Mouse (Mus musculus) brain, embryonic 14.5 days (tissue): Measurements from ENCODE around the gene Tmem101. TPM values are rescaled to one million over a fixed set of nuclear protein-coding genes. Genes with fewer than 3 reads are reported as not detected.

Source experiments
- DNase-seq: peaks from one replicate; pipeline ENCODE4 v3.0.0-alpha.2; 2011; ENCODE audit warnings: low read depth
- CTCF ChIP-seq: fragments of 200-500 bp; IDR thresholded peaks from 2 replicates; pipeline ENCODE4 v1.5.1; 2012; ENCODE audit warnings: inconsistent platforms, mild to moderate bottlenecking, moderate library complexity, borderline replicate concordance; ENCODE audit not compliant: insufficient read depth, insufficient read length; ENCODE audit errors: extremely low read depth
- POLR2A ChIP-seq: fragments of 200-500 bp; IDR thresholded peaks from 2 replicates; pipeline ENCODE4 v1.6.1; 2012; ENCODE audit warnings: mild to moderate bottlenecking, inconsistent platforms, borderline replicate concordance; ENCODE audit not compliant: poor library complexity, insufficient read depth, insufficient read length, severe bottlenecking; ENCODE audit errors: extremely low read depth
- polyA plus RNA-seq: library from polyadenylated mRNA; depleted of rRNA; stranded (reverse); fragments of >200 nt; gene quantifications from 2 replicates; pipeline ENCODE4 v1.2.3, GENCODE M21; 2012; rRNA removed

Gene Tmem101
- polyA plus RNA-seq, 1 experiment = 38.6 TPM

DNA sequence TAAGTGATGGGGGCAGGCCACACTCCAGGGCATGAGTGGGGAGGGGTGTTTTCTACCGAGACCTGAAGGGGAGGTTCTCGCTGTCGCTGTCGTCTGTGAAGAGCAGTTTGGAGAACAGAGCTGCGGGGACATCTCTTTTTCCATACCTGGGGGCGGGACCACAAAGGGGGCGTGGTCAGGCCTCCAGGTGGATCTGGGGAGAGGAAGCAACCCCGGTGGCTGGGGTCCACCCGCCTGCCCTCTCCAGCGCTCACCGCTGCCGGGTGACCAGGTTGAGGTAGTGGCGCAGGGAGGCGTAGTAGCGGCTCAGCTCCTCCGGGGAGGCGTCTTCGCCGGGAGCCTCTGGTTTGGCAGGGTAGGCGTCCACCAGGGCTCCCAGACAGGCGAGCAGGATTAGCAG, 49.3 kb downstream of the Tmem101 start:
- DNase-seq = no peak
- no peak for TF ChIP-seq CTCF
- no peak for TF ChIP-seq POLR2A

Other genes with a start within 250 kb of the Tmem101 start
- gene Sost, start 189.4 kb downstream of the Tmem101 start, polyA plus RNA-seq = 0.22 and 0.23 TPM in 2 replicates
- gene Cfap97d1, start 172.1 kb downstream of the Tmem101 start, polyA plus RNA-seq = not detected in 2 replicates
- 9.7 and 15.4 TPM in 2 replicates for gene Dusp3, start 169.4 kb downstream of the Tmem101 start, polyA plus RNA-seq
- gene Mpp3, start 127.9 kb downstream of the Tmem101 start, polyA plus RNA-seq = 50.9 and 55.3 TPM in 2 replicates
- gene Cd300lg, start 114.9 kb downstream of the Tmem101 start, polyA plus RNA-seq = 0.11 and 0.15 TPM in 2 replicates
- 49.9 and 51.5 TPM in 2 replicates for gene Mpp2, start 67.9 kb downstream of the Tmem101 start, polyA plus RNA-seq
- gene Ppy, start 55.1 kb downstream of the Tmem101 start, polyA plus RNA-seq = not detected in 2 replicates
- 1.8 and 4.0 TPM in 2 replicates for gene Pyy, start 48.6 kb downstream of the Tmem101 start, polyA plus RNA-seq
- gene Nags, start 10.9 kb downstream of the Tmem101 start, polyA plus RNA-seq = 0.04 and 0.05 TPM in 2 replicates
- gene Lsm12, start 28.9 kb upstream of the Tmem101 start, polyA plus RNA-seq = 36.5 and 47.6 TPM in 2 replicates
- 56.9 and 67.0 TPM in 2 replicates for gene G6pc3, start 33.2 kb upstream of the Tmem101 start, polyA plus RNA-seq
- 147 and 153 TPM in 2 replicates for gene Hdac5, start 73.8 kb upstream of the Tmem101 start, polyA plus RNA-seq
- 5.0 and 8.2 TPM in 2 replicates for gene BC030867, start 92.5 kb upstream of the Tmem101 start, polyA plus RNA-seq
- 0.25 and 0.56 TPM in 2 replicates for gene Asb16, start 112.3 kb upstream of the Tmem101 start, polyA plus RNA-seq
- gene Tmub2, start 128.5 kb upstream of the Tmem101 start, polyA plus RNA-seq = 74.7 and 88.3 TPM in 2 replicates
- 116 and 130 TPM in 2 replicates for gene Atxn7l3, start 140.2 kb upstream of the Tmem101 start, polyA plus RNA-seq
- gene Ubtf, start 163.3 kb upstream of the Tmem101 start, polyA plus RNA-seq = 57.7 and 80.5 TPM in 2 replicates
- gene Slc4a1, start 209.8 kb upstream of the Tmem101 start, polyA plus RNA-seq = 1.3 and 2.6 TPM in 2 replicates
- 292 and 306 TPM in 2 replicates for gene Rundc3a, start 237.0 kb upstream of the Tmem101 start, polyA plus RNA-seq